13 mouse cellular contexts compared by ENCODE assay signal in the genomic region with DNA sequence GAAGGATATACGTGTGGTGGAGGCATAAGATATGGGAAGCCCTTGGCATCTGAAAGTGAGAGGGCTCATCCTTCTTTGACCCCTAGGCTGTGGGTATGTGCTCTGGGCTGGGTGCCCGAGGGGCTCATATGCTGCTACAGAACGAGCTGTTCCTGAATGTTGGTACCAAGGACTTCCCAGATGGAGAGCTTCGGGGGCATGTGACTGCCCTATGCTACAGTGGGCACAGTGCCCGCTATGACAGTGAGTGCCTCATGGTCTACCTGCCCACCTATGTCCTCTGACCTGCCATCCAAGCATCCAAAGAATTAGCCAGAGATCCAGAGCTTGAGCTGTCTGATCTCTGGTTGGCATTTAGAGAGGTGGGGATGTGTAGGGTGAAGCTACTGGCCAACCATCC.
DNase-seq lines count a peak whose midpoint lies in the region.
"Had no signal": no experiment of that assay in that cellular context is flagged by ENCODE, and none has a peak within 500 bp of the region (broad histone marks: within the 10 kb centered on the region; RNA-seq: fewer than 3 reads in every experiment).

No protein-coding gene starts in this region.

- DNase-seq in cerebellum, postnatal 10 days: peak; percentile 66 to 69
- DNase-seq in cerebellum, postnatal 4 days (ENCODE audit: low spot score in 2 of 2): no peak
- DNase-seq: adrenal gland, adult 2 months; adrenal gland, adult 8-10 months; adrenal gland, postnatal 10 days; adrenal gland, postnatal 14 days; adrenal gland, postnatal 25 days; adrenal gland, postnatal 36 days; B cell, adult 2 months; cerebellum, adult 11 months; cerebellum, adult 11-12 months; cerebellum, adult 18-20 months; cerebellum, adult 2 months had no signal

Comparison
In these comparisons a context has a peak if more than half of its experiments do, and no peak if none do; other contexts are left out.
1. DNase-seq: peak in cerebellum, postnatal 10 days (2 of 2); none in cerebellum, postnatal 4 days (0 of 2).